Mouse (Mus musculus): ENCODE data around the gene Atp8a1. TPM values are rescaled to one million over a fixed set of nuclear protein-coding genes. Genes with fewer than 3 reads are reported as not detected.

Atp8a1 gene
- polyA plus RNA-seq, 1 experiment from 2014 or later: 45.2 TPM

- H3K27me3 ChIP-seq: no peaks in the 10 kb centered on the region
- H3K4me2 ChIP-seq: no peak overlapping the region
- no peaks in the 10 kb centered on the region for H3K9me3 ChIP-seq (replicated peaks)
- no peak overlapping the region for H3K27ac ChIP-seq
- H3K9ac ChIP-seq: no peak overlapping the region
- H3K36me3 ChIP-seq: no peaks in the 10 kb centered on the region
- no peak overlapping the region for H3K4me3 ChIP-seq (replicated peaks)
- ATAC-seq (ENCODE audit: low read depth): no peak
- no peak for DNase-seq
- H3K4me1 ChIP-seq (replicated peaks): no peaks in the 10 kb centered on the region
- 32% methylated on average over 6 of the region's 6 CpGs for WGBS (ENCODE audit: insufficient replicate concordance)
Measured at GRCm38 (mm10) chr5:67579725-67580633, 267.3 kb downstream of the Atp8a1 start.

- no peaks in the 10 kb centered on the region for H3K27me3 ChIP-seq
- H3K27ac ChIP-seq: no peak overlapping the region
- ATAC-seq (ENCODE audit: low read depth) (no peak), DNase-seq (no peak)
- no peak overlapping the region for H3K4me2 ChIP-seq
- no peaks in the 10 kb centered on the region for H3K36me3 ChIP-seq
- H3K9ac ChIP-seq: no peak overlapping the region
- no peaks in the 10 kb centered on the region for H3K9me3 ChIP-seq (replicated peaks)
- 68% methylated on average over 2 of the region's 2 CpGs for WGBS (ENCODE audit: insufficient replicate concordance)
- H3K4me3 ChIP-seq (replicated peaks): no peak overlapping the region
- H3K4me1 ChIP-seq (replicated peaks): no peaks in the 10 kb centered on the region
Measured at GRCm38 (mm10) chr5:67575705-67576104, 271.5 kb downstream of the Atp8a1 start.

- Histone ChIP-seq H3K36me3 (no peaks in the 10 kb centered on the region), H3K4me1 (replicated peaks) (no peaks in the 10 kb centered on the region), H3K9me3 (replicated peaks) (no peaks in the 10 kb centered on the region), H3K4me3 (replicated peaks) (no peak overlapping the region), H3K27ac (no peak overlapping the region), H3K9ac (no peak overlapping the region), H3K4me2 (no peak overlapping the region), H3K27me3 (no peaks in the 10 kb centered on the region)
- no peak for ATAC-seq (ENCODE audit: low read depth)
- 67% methylated on average over 9 of the region's 9 CpGs for WGBS (ENCODE audit: insufficient replicate concordance)
- DNase-seq: no peak
Measured at GRCm38 (mm10) chr5:67574039-67574438, 273.2 kb downstream of the Atp8a1 start.

- DNase-seq (no peak), ATAC-seq (ENCODE audit: low read depth) (no peak)
- H3K36me3 ChIP-seq: no peaks in the 10 kb centered on the region
- no peak overlapping the region for H3K4me2 ChIP-seq
- H3K9ac ChIP-seq: no peak overlapping the region
- 51% methylated on average over 6 of the region's 6 CpGs for WGBS (ENCODE audit: insufficient replicate concordance)
- H3K9me3 ChIP-seq (replicated peaks): no peaks in the 10 kb centered on the region
- H3K27me3 ChIP-seq: no peaks in the 10 kb centered on the region
- no peak overlapping the region for H3K27ac ChIP-seq
- H3K4me3 ChIP-seq (replicated peaks): no peak overlapping the region
- H3K4me1 ChIP-seq (replicated peaks): no peaks in the 10 kb centered on the region
Measured at GRCm38 (mm10) chr5:67572552-67573155, 274.6 kb downstream of the Atp8a1 start.

Small RNAs within 50 kb of the gene (microRNA-seq; reads per million reads assigned to microRNA genes)
- not detected for gene Gm23617

Other genes with a start within 250 kb of the Atp8a1 start
- gene Shisa3, start 239.6 kb downstream of the Atp8a1 start, polyA plus RNA-seq (2015; fragmentation: Nextera tagmentation; extraction: Ambion mirVana): 1.8 and 2.6 TPM in 2 replicates
- not detected in 2 replicates for gene Gm5108, start 94.2 kb upstream of the Atp8a1 start, polyA plus RNA-seq (2015; fragmentation: Nextera tagmentation; extraction: Ambion mirVana)
- gene Gm21905, start 99.0 kb upstream of the Atp8a1 start, polyA plus RNA-seq (2015; fragmentation: Nextera tagmentation; extraction: Ambion mirVana): not detected in 2 replicates
- gene Grxcr1, start 184.4 kb upstream of the Atp8a1 start, polyA plus RNA-seq (2015; fragmentation: Nextera tagmentation; extraction: Ambion mirVana): not detected in 2 replicates